Mouse (Mus musculus) spleen, adult 2 months (tissue): ENCODE data around the gene Supv3l1.

ENCODE experiments used
- CTCF ChIP-seq: fragments of 200-500 bp; IDR thresholded peaks from 2 replicates; pipeline ENCODE4 v1.5.1; 2011; ENCODE audit warnings: mild to moderate bottlenecking, inconsistent platforms; ENCODE audit not compliant: insufficient read depth, insufficient read length, insufficient replicate concordance; ENCODE audit errors: extremely low read depth
- POLR2A ChIP-seq: fragments of 200-500 bp; IDR thresholded peaks from 2 replicates; pipeline ENCODE4 v1.6.1; 2011; ENCODE audit warnings: low read depth, low read length, inconsistent platforms

DNA sequence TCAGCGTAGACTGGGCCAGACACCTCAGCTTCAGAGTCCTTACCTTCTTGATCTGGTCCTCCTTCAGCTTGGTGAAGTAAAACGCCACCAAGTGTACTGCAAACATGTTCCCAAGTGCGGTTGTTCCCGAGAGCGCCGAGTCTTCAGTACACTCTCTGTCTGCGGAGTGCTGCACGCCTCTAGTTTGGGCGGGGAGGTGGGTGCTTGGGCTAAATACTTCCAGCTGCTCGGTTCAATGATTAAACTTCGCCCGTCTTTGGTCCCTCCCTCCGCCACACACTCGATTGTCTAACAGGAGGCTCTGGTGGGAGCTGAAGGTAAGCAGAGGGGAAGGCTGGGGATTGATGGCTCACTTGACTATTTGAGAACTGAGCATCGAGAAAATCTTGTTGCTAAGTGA, 27.3 kb downstream of the Supv3l1 start, which contains the start of gene Hkdc1:
- no peak for TF ChIP-seq CTCF
- TF ChIP-seq POLR2A, result no peak
